Mouse (Mus musculus): ENCODE measurements around the gene Nfkbib. TPM values are rescaled to one million over a fixed set of nuclear protein-coding genes. Genes with fewer than 3 reads are reported as not detected.

Nfkbib gene
- total RNA-seq, 2 experiments from 2014 or later = 15.9 to 18.0 TPM

DNA sequence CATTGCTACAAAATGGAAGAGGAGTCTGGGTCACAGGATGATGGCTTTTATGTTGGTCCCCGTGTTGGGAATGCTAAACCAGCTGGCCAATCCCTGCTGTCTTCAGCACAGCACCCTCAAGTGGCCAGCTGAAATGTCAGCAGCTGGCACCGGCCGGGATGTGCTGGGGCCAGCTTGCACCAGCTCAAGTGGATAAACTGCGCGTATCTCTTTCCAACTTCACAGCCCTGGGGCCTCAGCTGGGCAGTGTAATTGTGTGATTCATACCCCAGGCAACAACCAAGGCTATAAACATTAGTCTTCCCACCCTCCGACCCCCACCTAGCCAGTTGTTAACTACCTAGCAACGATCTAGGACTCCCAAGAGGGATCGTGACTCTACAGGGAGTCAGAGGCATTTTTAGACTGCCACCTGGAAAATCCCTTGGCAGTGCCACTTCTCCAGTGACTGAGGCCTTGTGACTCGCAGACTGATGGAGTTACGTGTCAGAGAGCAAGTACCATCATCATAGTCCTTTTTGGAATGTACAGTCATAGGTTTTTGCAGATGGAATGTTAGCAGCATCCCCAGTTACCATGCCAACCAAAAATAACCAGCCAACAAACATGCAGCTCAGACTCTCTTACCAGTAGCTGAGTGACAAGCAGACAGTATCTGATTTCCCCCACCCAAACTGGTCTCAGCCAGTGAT is 39.5 kb downstream of the Nfkbib start:
- intact Hi-C loops (cut with DNase I) = loop anchor here (5.0 kb wide), 1 partner anchor 280 kb away; no protein-coding TSS in a partner anchor

DNA sequence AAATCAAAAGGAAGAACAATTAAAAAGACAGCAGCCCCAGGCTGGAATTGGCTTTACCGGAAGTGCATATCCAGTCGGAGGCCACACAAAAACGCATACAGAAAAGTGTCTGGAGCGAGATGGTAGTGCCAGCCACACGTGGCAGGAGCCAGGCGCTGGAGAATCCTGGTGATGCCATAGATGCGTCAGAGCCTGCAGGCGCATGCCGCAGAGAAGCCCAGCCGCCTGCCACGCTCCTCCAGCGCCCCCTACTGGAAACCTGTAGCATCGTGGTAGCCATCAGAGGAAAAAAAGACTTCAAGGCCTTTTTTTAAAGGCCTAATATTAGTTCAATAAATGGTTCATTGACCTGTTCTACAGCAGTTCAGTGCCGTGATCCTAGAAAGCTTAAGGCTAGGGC is 40.7 kb downstream of the Nfkbib start:
- DNase-seq = peak; percentile 73 to 84
- intact Hi-C loops (cut with DNase I) = loop anchor here (5.0 kb wide), 1 partner anchor 279 kb away; no protein-coding TSS in a partner anchor

More for the DNA sequence above, 39.5 kb downstream of the Nfkbib start:
- DNase-seq = peak in 1 of 2 experiments; percentile 32

DNA sequence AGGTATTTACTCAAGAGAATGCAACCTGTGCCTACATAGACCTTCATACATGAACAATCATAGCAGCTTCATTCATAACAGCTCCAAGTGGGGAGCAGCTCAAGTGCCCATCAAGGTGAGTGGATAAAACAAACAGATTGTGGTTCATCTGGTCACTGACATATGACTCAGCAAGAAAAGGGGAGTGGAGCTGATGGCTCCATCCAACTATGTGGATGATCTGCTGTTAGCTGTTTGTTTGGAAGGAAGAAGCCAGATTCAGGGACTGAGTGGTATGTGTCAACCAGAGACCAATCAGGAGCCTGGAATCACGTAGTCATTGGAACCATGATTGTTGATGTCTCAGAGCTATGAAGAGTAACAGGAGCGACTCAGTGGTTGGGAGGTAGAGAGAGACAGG is 42.7 kb downstream of the Nfkbib start:
- intact Hi-C loops (cut with DNase I) = loop anchor here (5.0 kb wide), 1 partner anchor 277 kb away; no protein-coding TSS in a partner anchor
- DNase-seq = no peak

DNA sequence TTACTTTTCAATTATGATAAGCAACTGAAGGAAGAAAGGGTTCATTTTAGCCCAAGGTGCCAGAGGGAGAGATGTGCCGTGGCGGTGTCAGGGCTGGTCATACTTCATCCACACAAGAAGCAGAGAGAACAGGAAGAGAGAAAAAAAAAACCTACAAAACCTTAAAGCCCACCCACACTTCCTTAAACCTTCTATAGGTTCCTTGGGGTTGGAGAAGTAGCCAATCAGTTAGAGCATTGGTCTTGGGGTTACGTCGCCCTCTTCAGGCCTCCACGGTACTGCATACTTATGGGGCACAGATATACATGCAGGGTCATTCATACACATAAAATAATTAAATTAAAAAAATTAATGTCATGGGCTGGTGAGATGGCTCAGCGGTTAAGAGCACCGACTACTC is 45.2 kb downstream of the Nfkbib start:
- intact Hi-C loops (cut with DNase I) = no loop called here
- no peak for DNase-seq

DNA sequence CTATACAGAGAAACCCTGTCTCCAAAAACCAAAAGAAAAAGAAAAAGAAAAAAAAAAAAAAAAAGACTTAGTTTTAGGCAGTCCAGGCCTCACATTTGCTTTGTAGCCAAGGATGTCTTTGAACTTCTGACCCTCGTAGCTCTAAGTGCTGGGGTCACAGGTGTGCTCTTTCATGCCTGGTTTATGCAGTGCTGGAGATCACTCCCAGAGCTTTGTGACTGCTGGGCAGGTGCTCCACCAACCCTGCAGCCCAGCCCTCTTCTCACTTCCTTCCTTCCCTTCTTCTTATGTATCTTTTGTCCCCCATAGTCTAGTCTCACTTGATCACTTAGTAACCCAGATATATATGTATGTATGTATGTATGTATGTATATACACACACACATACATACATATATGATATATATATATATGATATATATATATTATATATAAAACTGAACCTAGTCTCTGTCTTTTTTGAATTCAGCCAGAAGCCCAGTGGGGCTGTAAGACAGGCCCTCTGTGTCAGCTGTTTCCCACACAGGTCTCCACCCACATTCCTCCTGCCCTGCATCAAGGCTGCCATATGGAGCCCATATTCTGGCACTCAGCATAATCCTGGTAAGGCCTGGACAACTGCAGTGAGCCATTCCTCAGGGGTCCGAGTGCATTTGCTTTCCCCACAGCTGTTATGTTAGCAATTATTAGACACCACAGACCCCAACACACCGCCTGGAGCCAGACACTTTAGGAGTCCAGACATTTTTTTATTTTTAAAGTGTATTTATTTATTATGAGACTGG is 46.4 kb downstream of the Nfkbib start:
- DNase-seq = no peak
- intact Hi-C loops (cut with DNase I) = no loop called here

DNA sequence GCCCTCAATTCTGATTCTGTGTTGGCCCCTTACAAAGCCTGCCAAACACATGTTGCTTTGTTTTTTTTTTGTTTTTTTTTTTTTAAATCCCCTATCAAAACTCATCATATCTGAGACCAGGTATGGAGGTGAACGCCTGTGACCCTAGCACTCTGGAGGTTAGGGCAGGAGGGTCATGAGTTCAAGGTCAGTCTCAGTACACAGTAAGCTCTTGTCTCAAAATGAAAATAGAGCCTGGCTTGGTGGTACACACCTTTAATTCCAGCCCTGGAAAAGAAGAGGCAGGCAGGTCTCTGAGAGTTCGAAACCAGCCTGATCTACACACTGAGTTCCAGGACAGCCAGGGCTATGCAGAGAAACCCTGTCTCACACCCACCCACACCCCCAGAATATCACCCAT is 47.7 kb downstream of the Nfkbib start:
- DNase-seq = no peak
- intact Hi-C loops (cut with DNase I) = no loop called here

DNA sequence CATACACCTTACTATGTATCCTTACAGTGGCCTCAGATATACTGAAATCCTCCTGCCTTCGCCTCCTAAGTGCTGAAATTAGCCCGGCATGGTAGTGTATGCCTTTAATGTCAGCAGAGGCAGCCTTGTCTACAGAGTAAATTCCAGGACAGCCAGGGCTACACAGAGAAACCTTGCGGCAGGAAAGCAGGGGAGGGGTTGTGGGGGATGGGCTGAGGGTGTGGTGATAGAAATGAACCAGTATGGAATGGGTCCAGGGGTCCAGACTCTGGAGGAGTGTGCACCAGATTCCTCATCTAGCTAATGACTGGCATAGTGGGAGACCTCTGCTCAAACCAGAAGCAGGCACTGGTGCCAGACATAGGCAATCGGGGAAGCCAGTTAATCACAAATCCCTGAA is 48.2 kb downstream of the Nfkbib start:
- intact Hi-C loops (cut with DNase I) = no loop called here
- DNase-seq = no peak

DNA sequence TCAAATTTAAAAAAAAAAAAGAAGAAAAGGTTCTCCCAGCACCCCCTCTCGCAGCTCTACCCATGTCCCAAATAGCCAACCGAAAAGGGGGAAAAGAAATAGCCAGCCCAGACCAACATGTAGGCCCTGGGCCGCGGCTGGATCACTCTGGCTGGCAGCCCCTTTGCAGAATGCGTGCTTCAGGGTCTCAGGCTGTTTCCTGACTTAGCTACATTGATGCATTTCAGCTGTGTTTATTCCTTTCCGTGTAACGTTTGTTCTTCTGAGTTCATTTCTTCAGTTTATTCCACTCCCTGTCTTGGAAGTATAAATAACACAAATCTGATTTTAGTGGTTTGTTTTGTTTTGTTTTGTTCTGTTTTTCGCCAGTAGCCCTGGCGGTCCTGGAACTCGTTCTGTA is 49.6 kb downstream of the Nfkbib start:
- intact Hi-C loops (cut with DNase I) = no loop called here

DNA sequence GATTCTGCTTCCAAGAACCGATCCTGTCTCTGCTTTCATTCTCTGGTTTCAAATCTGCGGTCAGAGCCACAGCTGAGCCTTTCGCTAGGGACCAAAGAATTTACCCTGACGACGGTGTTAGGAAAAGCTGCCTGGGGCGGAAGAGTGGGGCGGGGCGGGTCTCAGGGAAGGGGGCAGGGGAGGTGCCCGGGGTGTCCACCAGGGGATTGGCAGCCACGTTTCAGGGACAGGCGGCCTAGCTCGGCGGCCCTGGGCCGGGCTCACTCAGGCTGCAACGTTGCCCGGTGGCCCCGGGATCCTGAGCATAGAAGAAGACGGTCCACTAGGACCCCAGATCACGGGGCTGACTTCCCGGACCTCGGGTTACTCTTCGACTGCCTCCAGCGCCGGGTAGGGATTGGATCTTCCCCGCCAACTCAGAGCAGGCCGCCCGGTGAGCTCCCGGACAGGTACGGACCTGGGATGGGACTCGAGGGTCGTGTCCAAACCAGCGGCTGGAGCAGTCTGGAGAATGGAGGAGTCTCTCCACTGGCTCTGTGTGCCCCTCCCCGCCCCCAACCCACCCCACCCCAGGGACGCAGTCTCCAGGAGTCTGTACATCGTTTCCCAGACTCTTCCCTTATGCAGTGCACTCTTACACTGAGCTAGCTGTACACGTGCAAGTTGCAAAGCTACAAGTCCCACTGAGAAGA is 50.6 kb downstream of the Nfkbib start, which contains the start of gene Fbxo17:
Gene Fbxo17 (plus strand): TSS at position 215 of the 692 bp plus-strand sequence.
- intact Hi-C loops (cut with DNase I) = no loop called here

More for the DNA sequence above, 49.6 kb downstream of the Nfkbib start:
- DNase-seq = no peak

DNA sequence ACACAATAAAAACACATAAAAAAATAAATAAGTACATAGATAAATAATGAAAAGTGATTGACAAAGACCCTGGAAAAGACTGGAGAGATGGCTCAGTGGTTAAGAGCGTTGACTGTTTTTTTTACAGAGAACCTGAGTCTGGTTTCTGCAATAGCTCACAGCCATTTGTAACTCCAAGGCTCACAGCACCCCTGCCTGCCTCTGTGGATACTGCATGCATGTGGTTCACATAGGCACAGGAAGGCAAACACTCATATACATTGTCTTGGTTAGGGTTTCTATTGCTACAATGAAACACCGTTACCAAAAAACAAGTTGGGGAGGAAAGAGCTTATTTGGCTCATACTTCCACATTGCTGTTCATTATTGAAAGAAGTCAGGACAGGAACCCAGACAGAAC is 51.7 kb downstream of the Nfkbib start:
- no peak for DNase-seq
- intact Hi-C loops (cut with DNase I) = no loop called here

More for the DNA sequence above, 50.6 kb downstream of the Nfkbib start, which contains the start of gene Fbxo17:
- peak; percentile 45 to 63 for DNase-seq

DNA sequence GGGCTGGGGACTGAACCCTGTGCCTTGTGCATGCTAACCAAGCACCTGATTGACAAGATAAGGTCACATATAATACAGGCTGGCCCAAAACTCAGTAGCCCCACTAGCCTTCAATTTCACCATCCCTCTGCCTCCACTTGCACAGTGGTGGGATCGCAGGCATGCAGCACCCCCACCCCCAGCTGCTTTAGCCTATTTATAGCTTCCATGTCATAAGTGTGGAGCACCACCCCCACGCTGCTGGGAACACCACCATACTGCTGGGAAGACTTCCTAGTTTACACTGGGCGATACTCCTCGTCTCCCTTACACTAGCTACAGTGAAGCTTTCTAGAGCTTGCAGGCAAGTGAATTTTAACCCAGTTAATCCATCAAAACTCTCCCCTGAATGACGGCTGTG is 52.6 kb downstream of the Nfkbib start:
- no peak for DNase-seq
- intact Hi-C loops (cut with DNase I) = no loop called here

DNA sequence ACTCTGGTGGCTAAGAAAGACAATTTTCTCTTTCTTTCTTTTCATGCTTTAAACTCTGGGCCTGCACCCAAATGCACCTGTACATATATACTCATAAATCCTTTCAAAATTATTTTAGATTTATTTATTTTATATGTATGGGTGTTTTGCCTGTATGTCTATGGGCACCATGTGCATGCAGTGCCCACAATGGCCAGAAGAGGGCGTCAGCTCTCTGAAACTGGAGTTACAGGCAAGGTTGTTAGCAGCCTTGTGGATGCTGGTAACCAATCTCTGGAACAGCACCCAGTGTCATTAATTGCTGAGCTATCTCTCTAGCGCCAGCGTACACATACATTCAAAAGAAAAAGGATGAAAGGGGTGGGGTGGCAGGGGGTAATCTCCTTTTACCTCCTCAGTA is 56.4 kb downstream of the Nfkbib start:
- DNase-seq = no peak

DNA sequence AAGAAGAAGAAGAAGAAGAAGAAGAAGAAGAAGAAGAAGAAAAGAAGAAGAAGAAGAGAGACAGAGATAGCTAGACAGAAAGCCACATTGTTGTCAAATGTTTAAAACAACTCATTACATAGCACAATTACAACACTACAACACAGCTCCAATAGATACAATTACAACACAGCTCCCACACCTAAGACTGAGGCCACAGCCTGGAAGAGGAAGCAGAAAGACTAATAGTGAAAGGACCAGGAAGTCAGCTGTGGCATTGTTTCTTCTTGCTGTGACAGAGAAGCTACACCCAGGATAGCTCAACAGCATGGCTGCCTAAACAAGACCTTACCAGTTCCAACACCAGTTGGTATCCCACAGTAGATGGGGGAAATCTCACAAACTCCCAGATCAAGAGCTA is 57.9 kb downstream of the Nfkbib start:
- intact Hi-C loops (cut with DNase I) = no loop called here
- DNase-seq = no peak

More for the DNA sequence above, 56.4 kb downstream of the Nfkbib start:
- intact Hi-C loops (cut with DNase I) = no loop called here

Other genes with a start within 250 kb of the Nfkbib start
- not detected for gene Ifnl3, start 244.7 kb downstream of the Nfkbib start, total RNA-seq (2021)
- gene Sycn, start 226.6 kb downstream of the Nfkbib start, total RNA-seq (2021) = not detected
- not detected for gene Nccrp1, start 220.3 kb downstream of the Nfkbib start, total RNA-seq (2021)
- gene Samd4b, start 169.4 kb downstream of the Nfkbib start, total RNA-seq (2021) = 10 to 100 TPM; 32.1 to 32.4 TPM
- gene Pak4, start 169.3 kb downstream of the Nfkbib start, total RNA-seq (2021) = 1 to 10 TPM; 8.5 to 9.9 TPM
- gene Acp7, start 136.2 kb downstream of the Nfkbib start, total RNA-seq (2021) = not detected
- gene Fbxo27, start 74.7 kb downstream of the Nfkbib start, total RNA-seq (2021) = under 1 TPM; 0.17 to 0.62 TPM
- gene Fbxo17, start 50.7 kb downstream of the Nfkbib start, total RNA-seq (2021) = under 1 TPM; 0.44 to 0.74 TPM
- gene Mrps12, start 25.7 kb downstream of the Nfkbib start, total RNA-seq (2021) = 10 to 100 TPM; 55.6 to 55.9 TPM
- 10 to 100 TPM; 14.1 to 16.3 TPM for gene Sars2, start 25.5 kb downstream of the Nfkbib start, total RNA-seq (2021)
- not detected for gene Ccer2, start 11.3 kb downstream of the Nfkbib start, total RNA-seq (2021)
- 10 to 100 TPM; 71.6 to 75.1 TPM for gene Sirt2, start 777 bp downstream of the Nfkbib start, total RNA-seq (2021)
- gene Rinl, start 21.5 kb upstream of the Nfkbib start, total RNA-seq (2021) = 1 to 10 TPM; 2.2 to 4.0 TPM
- 100 to 1,000 TPM; 314 to 317 TPM for gene Hnrnpl, start 41.0 kb upstream of the Nfkbib start, total RNA-seq (2021)
- 1,000 to 10,000 TPM; 1,375 to 1,408 TPM for gene Ech1, start 57.7 kb upstream of the Nfkbib start, total RNA-seq (2021)
- gene Lgals4, start 66.3 kb upstream of the Nfkbib start, total RNA-seq (2021) = 10 to 100 TPM; 38.7 to 51.1 TPM
- 1 to 10 TPM; 3.2 to 3.6 TPM for gene Lgals7, start 96.3 kb upstream of the Nfkbib start, total RNA-seq (2021)
- gene Capn12, start 113.9 kb upstream of the Nfkbib start, total RNA-seq (2021) = under 1 TPM; 0.27 to 0.36 TPM
- gene Actn4, start 194.8 kb upstream of the Nfkbib start, total RNA-seq (2021) = 100 to 1,000 TPM; 110 to 127 TPM
- 100 to 1,000 TPM; 157 to 159 TPM for gene Eif3k, start 214.4 kb upstream of the Nfkbib start, total RNA-seq (2021)
- gene Map4k1, start 214.5 kb upstream of the Nfkbib start, total RNA-seq (2021) = 1 to 10 TPM in 1 of 2 experiments, under 1 TPM in 1; 0.96 to 2.4 TPM